Mouse (Mus musculus) spleen, postnatal 0 days (tissue): ENCODE data around the gene Maf. TPM values are rescaled to one million over a fixed set of nuclear protein-coding genes. Genes with fewer than 3 reads are reported as not detected.

Experiments used
- polyA plus RNA-seq: library from polyadenylated mRNA; unstranded; fragments of >200 nt; fragmentation: Nextera tagmentation; extraction: Ambion mirVana; gene quantifications from 2 replicates; pipeline ENCODE4 v1.2.1, GENCODE M21; 2015

Gene Maf
- 11.4 and 15.2 TPM in 2 replicates for polyA plus RNA-seq

DNA sequence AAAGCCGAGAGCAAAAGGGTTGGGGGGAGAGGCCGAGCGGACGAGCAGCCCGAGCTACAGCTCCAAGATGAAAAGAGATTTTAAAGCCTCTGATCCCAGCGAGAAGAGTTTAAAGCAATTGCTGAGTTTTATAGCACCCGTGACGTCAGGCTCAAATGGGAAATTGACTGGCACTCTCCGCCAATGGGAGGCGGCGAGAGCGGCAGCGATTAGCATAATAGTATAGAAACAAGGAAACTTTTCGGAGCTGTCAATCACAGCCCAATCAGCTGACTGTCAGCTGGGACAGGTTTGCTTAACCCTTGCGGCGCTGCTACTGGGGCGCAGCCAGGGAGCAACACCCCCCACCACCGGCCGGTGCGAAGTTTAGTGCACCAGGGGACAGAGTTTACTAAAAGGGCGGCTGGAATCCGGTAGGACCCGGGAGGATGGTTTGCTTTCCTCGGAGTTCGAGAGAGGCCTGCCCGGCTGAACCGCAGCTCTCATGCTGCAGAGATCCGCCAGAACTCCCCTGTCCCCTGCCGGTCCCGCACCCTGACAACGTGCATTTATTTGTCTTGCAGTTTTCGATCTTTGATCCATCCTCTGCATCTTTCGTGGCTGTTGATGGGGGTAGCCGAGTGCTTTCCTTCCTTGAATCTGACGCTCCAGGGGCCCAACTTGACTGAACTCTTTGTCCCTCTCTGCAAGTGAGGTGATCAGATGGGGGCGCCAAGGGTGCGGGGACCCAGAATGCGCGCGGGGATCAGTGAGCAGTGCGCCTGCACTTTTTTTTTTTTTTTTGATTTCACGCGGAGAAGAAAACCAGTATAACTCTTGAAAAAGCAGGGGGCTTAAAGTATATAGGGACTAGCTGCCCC, at the start of gene Maf:
Maf (minus strand) TSS at position 64 of the 860 bp plus-strand sequence.

